Mouse (Mus musculus) NIH3T3 (cell line): Measurements from ENCODE around the gene Slc28a3.

Source experiments
- DNase-seq: peaks from one replicate; pipeline ENCODE4 v3.0.0-alpha.2; 2012; ENCODE audit warnings: low read depth

Gene Slc28a3

DNA sequence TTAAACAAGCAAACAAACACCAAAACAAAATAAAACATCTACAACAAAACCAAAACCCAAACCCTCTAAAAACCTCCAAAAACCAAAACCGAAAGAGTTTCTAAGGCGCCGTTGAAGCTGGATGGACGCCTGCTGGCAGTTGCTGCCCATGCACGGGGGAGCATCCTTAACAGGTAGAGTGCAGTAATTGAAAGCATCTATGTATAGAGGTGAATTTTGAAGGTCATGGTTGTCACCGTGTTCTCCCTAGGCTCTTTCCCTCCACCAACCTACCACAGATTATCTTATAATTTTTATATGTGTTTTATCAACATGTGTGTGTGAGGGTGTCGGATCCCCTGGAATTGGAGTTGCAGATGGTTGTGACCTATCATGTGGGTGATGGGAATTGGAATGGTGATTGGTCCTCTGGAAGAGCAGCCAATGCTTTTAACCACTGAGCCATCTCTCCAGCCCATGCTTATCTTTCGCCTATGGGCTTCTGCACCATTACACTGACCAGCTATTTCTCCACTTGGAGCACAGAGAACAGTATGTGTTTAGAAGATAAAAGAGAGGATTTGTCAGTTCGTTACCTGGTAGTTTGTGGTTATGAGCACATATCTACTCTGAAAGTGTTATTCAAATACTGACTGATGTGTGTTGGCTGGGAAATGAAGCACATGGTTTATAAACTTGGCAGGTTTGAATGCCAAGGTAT lies 89.2 kb downstream of the Slc28a3 start:
- DNase-seq: no peak

DNA sequence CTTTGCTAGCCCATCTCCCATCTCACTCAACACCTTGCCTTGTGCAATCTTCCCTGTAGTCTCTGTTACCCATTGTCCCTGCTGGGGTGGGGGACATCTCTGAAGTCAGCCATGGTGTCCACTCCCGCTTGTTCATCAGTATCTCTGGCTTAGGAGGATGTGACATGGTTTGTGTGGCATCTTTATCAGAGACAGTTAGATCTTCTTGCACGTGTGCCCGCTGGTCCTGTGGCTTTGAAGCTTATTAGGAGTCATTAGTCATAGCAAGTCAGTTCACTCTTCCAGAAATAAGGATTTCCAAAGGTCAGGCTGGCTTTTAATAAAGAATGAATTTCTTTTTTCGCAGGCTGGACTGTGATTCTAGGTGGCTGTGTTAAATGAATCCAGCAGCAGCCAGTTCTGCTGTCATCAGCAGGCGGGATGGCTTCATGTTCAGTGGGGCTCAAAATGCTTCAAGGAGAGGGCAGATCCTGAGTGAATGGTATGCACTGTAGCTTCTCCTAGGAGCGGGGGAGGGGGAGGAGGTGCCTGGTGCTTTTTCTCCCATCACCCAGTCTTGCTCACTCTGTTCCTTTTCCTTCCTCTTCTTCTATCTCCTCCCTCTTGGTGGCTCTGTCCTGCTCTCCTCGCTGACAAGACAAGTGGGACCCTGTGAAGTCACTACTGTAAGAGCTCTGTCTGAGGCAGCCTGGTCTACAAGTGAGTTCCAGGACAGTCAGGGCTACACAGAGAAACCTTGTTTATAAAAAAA lies 89.9 kb downstream of the Slc28a3 start:
- peak; percentile 21 for DNase-seq

DNA sequence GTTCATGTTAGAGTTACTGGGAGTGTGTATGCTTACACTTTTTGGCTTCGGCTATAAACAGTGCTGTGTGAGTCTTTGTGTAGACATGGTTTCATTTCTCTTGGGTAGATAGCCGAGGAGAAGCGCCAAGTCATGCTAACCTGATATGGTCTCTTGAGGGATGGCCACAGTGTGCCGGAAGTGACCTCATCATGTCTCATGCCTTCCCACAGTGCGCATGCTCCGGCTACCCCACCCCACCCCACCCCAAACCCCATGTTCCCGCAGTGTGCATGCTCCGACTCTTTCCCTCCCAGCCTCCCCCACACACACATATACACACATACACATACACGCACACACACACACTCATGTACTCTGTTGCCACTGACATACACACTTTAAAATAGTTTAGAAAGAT lies 90.6 kb downstream of the Slc28a3 start:
- DNase-seq: peak; percentile 24

DNA sequence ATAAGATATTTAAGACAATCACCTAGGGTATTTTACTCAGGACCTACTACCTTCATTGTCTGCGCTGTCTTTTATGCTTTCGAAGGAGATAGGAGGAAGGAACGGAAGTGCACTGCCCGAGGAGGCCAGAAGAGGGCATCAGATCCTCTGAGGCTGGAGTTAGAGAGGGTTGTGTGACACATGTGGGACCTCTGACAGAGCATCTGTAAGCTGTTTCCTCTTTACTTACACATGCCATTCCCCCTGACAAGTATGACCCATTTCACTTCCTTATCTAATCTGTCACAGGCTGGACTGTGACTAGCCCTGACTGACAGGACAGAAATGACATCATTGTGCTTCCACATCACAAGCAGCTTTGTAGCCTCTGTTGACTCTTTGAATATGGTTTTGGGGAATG lies 94.4 kb downstream of the Slc28a3 start:
- no peak for DNase-seq

DNA sequence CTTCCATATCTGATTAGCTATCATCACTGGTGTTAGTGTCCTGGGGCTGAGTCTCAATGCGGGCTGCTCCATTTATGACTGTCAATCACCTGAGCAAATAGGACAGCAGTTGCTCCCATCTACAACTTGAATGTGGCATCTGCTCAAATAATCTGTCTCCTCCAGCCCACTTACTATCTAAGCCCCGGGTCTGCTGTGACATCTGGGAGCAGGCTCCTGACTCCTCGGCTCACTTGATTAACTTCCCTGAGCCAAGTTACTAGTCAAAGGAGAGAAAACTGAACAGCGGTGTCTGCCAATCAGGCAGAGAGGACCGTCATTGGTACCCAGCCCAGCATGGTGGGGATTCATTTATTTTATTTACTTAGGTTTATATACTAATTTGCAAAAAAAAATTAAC lies 95.0 kb downstream of the Slc28a3 start:
- no peak for DNase-seq

DNA sequence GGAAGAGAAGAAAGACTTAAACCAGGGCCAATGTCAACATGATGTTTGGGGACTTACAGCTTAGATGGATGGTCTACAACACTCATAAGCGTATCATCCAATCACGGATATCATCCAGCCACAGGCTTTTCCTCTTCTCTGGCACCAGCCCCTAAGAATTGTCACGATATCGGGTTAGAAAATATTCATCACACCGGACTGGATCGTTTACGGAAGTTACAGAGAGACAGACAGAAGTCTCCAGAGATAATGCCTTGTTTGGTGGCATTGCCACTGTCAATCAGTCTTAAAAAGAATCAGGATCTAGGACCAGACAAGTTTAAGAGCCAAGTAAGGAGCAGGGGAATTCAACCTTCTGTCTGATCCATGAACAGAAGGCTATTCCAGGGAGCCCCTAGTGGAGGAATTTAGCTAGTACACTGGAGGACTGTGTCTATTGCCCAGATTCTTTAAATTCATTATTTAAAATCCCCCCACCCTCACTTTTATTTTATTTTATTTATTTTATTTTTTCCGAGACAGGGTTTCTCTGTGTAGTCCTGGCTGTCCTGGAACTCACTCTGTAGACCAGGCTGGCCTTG lies 96.4 kb downstream of the Slc28a3 start:
- DNase-seq: peak; percentile 49

DNA sequence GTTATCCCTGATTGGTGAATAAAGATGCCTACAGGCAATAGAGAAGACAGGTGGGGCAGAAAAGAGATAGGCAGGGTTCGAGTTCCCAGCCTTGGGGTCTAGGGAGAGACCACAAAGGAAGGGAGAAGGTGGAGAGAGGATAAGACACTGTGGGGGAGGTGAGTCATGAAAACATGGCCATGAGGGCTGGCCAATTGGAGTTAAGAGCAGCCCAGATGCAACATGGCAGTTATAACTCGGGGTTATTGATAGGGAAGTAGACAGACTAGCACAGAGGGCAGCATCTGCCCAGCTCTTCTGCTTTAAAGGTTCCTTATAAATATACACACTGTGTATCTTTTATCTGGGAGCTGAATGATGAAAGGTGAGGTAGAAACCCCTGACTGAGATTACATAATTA lies 98.8 kb downstream of the Slc28a3 start:
- no peak for DNase-seq

DNA sequence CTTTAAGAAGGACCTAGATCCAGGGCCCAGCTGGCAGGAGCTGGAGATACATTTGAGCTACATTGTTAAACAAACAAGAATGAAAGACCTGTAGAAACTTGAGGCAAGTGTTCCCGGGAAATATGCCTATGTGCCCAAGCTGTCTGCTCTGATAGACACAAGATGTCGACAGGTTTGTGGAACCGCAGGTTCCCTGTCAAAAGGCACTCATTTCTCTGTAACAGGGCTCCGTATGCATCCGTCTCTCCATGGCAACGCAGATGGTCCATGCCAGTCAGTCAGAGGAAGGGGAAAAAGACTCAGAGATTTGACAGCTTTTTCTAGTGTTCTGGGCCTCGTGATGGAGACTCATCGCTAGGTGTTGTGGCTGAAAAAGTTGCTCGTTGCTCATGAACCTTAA lies 99.4 kb downstream of the Slc28a3 start:
- DNase-seq: no peak

DNA sequence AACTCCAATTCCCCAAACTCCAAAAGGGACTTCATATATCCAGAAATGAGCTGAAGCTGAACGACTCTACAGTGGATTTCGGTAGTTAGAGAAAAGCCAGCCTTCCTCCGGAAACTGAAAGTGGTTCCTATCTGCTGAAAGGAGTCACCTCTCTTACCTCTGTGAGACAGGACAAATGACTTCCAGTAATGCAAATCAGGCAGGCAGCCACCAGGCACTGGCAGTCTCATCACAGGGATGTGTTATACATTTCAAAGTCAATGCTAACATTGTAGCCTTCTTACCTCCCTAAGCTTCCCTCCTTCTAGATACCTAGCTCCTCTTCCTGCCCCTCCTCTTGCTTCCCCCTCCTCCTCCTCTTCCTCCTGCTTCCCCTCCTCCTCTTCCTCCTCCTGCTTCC lies 101.4 kb downstream of the Slc28a3 start:
- no peak for DNase-seq

DNA sequence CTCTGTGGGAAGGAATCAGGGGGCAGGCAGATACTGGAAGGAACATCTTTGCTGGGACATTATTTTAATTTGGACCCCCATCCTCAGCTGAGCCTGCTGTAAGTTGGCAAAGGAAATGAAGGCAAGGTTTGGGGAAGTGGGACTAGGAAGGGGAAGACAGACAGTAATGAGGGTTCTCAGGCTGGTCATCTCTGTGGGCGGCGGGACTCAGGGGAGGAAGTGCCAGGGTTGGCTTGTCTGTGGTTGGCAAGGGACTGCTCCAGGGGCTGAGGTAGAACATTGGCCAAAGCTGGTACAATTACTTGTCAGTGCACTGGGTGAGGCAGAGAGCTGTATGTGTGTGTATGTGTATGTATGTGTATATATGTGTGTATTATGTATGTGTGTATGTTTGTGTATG lies 107.1 kb downstream of the Slc28a3 start:
- DNase-seq: no peak

DNA sequence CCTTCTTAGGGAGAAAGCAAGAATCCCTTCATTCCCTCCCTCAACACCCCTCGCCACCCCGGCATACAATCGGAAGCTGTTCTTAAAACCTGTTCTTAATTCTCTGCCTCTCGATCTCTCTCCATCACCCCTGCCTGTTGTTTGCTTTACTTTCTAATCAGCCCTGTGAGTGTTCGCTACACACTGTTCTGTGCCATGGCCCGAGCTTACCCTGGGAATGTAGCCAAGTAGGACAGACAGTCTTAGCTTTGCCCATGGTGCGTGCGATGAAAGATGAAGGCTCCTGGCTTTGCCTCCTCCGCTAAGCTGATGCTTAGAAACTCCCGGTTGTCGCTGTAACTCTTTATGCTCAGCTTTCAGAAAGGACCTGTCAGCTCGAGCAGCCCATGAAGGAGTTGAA lies 112.9 kb downstream of the Slc28a3 start:
- no peak for DNase-seq
